Mouse (Mus musculus): ENCODE measurements around the gene Eml2.

DNA sequence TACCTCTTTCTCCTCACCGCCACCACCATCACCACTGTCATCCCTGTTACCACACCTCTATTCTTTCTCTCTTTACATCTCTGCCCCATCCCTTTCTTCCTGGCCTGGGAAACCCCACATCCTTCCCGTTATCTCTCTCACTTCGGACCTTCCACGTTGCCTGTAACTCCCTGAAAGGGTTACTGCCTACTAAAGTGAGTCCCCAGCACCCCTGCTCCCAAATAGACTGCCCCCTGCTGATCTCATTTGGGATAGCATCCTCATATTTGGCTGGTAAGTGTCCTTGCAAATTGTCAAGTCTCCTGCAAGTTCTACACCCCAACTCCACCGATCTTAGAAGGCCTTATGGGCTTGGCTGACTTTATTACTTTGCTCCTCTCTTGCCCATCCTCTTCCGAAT, 20.5 kb downstream of the Eml2 start:
- TF ChIP-seq MAFK (IDR thresholded peaks at IDR 0.05; ENCODE audit: insufficient read depth, low read depth, low read length) (no peak), ZC3H11A (IDR thresholded peaks at IDR 0.05; ENCODE audit: borderline replicate concordance, low read depth, low read length) (no peak), ZNF384 (IDR thresholded peaks at IDR 0.05; ENCODE audit: low read depth, low read length) (no peak), CHD2 (IDR thresholded peaks at IDR 0.05; ENCODE audit: low read depth, low read length) (no peak), HCFC1 (IDR thresholded peaks at IDR 0.05; ENCODE audit: borderline replicate concordance, insufficient read depth, low read length) (no peak)
